1 mouse cellular context compared by ENCODE assay signal in the genomic region with DNA sequence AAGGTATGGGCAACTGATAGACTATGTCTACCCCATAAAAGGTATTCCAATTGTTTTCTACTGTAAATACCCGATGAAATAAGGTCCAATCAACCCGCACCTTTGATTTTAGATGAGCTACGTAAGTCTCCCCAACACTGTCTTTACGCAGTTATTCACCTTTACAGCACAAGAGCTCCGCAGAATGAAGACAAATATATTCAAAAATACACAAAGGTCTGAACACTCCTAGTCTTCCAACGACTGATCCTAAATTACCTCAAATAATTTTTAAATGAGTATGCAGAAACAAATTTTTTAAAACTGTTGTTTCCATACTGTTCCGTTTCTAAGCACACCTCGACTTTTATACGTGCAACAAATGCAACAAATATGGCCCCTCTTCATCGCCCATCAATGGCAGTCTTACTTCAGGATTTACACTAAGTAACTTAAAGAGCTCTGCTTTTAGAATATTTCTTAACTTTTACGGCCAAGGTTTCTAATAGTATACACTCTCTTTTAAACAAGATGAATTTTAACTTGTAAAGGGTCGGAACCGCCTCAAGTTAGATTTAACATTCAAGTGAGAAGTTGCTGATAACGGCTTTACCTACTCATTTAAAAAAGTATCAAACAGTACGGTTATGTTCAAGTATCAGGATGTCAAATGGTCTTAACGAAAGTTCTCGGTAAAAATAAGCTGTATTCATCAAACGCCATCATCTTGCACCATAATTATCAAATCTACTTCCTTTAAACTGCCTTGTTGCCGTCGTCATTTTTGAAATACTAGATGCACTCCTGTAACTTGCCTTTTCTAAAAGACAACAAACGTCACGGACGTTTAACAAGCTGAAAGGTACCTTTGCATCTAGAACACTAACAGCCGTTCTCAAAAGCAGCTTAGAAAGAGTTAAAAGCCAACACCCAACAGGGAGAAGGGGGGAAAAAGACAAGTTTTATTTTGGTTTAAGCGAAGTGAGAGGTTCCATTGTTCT.
TF ChIP-seq lines count a peak whose summit lies in the region.

No protein-coding gene starts in this region.

TF ChIP-seq in MEL, 35 proteins besides CTCF, POLR2A, EP300 and RAD21 (continued from another document):
- TF ChIP-seq NELFE (IDR thresholded peaks at IDR 0.05; ENCODE audit: low read depth, low read length) (peak; percentile 38), MXI1 (IDR thresholded peaks at IDR 0.05; ENCODE audit: low read depth, low read length) (peak; percentile 43), TAL1 (IDR thresholded peaks at IDR 0.05; ENCODE audit: low read length) (no peak), RCOR1 (IDR thresholded peaks at IDR 0.05; ENCODE audit: low read depth, low read length) (no peak), ELF1 (IDR thresholded peaks at IDR 0.05; ENCODE audit: low read depth, low read length) (no peak), POLR2AphosphoS5 (IDR thresholded peaks at IDR 0.05; ENCODE audit: borderline replicate concordance, low read depth, low read length) (no peak), MAX (IDR thresholded peaks at IDR 0.05; ENCODE audit: low read length) (no peak), MYB (IDR thresholded peaks at IDR 0.05; ENCODE audit: low read depth, low read length) (no peak), GATA1 (IDR thresholded peaks at IDR 0.05; ENCODE audit: low read depth, low read length) (no peak), NRF1 (IDR thresholded peaks at IDR 0.05; ENCODE audit: insufficient read depth, low read depth, low read length, poor library complexity, severe bottlenecking) (no peak), POLR2AphosphoS2 (IDR thresholded peaks at IDR 0.05; ENCODE audit: low read length) (no peak; the same call in 1 of the 2 replicates), UBTF (IDR thresholded peaks at IDR 0.05; ENCODE audit: borderline replicate concordance, insufficient read depth, low read depth, low read length) (0 out of 2 replicates have a peak, but pooled peaks have one; percentile 48)
TF ChIP-seq in MEL: peak in this region for 12.
